Mouse (Mus musculus): ENCODE data around the gene Ttyh1.

DNA sequence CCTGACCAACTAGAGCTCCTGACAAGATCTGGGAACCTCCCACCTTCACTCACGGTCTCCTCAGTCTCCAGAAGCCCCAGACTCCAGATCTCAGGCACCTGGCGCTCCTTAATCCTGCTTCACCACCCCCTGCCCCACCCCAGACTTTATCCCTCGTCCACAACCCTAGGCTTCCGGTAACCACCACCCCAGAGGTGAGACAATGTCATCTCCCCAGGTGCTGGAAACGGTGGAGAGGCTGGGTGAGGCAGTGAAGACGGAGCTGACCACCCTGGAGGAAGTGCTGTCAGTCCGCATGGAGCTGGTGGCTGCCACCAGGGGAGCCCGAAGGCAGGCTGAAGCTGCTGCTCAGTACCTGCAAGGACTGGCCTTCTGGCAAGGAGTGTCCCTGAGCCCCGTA is 6.1 kb downstream of the Ttyh1 start:
- TF ChIP-seq EP300 (IDR thresholded peaks at IDR 0.05) (no peak), CTCF (IDR thresholded peaks at IDR 0.05) (peak; percentile 40)
